Mouse (Mus musculus) gonadal fat pad, adult 2 months (tissue): Measurements from ENCODE around the gene Mettl6. TPM values are rescaled to one million over a fixed set of nuclear protein-coding genes. Genes with fewer than 3 reads are reported as not detected.

ENCODE experiments used
- DNase-seq: peaks from one replicate; pipeline ENCODE4 v3.0.0-alpha.2; 2012; ENCODE audit warnings: low read depth
- polyA plus RNA-seq: library from polyadenylated mRNA; depleted of rRNA; stranded (reverse); fragments of >200 nt; gene quantifications from 2 replicates; pipeline ENCODE4 v1.2.3, GENCODE M21; 2012; rRNA removed

Mettl6 gene
- 8.5 and 9.3 TPM in 2 replicates for polyA plus RNA-seq

DNA sequence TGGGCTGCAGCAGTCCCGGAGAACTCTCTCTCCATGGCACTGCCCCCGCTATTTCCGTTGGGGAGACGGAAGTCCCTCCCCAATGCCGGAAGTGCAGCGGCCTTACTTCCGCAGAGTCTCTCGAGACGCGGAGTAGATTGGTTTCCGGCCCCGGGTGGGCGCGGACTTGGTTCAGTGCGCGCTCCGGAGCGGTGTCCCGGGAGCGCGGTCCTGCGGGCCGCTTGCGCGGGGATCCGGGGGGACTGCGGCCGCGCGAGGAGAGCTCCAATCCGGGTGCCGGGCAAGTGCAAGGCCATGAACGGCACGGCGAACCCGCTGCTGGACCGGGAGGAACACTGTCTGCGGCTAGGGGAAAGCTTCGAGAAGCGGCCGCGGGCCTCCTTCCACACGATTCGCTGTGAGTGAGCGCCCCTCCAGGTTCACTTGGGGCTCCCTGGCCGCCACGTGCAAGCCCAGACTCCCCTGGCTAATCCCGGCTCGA is at the start of gene Mettl6:
Mettl6 (minus strand) TSS at position 66 of the 481 bp plus-strand sequence.
- peak; percentile 55 for DNase-seq

DNA sequence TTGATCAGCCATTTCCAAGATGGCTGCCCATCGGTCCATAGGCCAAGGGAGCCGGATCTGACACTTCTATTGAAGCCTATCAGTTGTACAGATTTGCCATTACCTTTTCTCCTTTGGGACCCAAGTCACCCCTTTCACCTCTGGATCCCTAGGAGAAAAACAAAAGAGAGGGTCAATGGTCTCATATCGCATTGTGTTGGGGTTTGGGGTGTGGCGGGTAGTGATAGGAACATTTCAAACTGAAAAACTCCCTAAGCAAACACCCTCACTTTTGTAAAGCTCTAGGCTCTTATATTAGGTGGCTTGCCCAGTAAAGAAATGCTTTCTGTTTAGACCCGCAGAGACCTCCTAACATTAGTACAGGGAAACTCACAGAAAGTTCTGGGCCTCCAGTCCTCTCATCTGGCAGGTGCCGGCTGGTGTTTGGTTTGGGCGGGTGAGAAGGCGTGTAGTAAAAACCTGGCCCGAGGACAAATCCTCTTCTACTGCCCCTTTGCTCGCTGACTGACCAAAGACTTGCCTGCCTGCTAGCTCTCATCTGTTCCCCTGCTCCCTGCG is 49.1 kb upstream of the Mettl6 start:
- no peak for DNase-seq

DNA sequence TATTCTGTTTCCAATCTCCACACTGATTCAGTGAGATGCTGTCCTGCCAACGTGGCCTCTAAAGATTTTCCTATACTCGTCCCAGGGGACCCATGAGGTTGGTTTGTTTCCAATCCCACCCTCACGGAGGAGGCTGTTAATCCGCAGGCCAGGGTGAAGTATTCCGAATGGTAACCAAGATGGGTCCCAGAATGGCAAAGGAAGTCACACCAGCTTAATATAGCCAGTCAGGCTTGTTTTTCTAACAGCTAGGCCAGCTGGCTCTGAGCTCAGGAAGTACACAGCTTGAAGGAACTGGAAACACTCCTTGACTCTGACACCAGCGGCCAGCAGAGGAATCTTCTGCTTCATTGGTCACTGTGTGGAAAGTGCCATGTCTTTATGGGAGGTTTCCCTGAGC is 42.5 kb upstream of the Mettl6 start:
- DNase-seq: no peak

DNA sequence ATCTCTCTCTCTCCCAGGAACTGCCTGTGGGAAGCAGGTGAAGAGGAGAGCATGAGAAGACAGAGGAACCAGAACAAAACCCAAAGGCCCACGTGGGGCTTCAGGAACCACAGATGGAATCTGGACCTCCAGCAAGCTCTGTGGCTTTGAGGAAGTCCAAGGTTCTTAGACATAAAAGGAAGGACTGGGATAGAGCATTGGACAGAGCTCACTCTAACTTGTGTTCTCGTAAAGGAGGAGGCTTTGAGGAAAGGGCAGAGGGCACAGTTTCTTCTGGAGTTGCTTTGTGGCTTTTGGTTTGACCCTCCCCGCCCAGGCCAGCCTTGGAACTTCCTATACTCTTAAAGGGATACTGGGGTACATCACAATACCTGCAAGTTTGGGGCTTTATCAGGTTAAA is 37.8 kb upstream of the Mettl6 start:
- DNase-seq: no peak

DNA sequence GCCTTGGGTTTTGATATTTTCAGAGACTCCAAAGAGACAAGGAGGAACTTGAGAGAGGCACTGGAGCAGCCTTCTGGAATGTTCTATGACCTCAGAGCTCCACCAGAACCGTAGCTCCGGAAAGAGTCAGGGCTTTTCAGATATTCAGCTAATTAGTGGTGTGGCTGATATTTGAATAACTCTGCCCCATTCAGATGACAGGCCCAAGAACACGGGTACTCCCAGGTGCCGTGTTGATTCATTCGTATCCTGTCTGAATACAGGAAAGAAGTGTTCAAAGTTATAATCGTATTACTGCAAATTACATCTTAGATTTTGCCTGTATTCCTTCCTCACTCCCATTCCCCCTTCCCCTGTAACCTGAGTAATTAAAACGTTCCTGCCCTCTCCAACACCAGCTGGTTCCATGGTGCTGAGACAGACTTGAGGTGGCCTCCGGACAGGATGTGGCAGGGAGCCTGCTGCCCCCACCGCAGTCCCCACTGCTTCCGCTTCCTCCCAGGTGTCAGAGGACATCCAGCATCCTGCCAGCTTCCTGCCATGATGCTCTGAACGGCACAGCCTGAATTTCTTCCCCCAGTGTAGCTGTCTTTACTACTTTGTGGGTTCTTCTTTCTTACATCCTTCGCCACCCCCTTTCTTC is 36.8 kb upstream of the Mettl6 start:
- no peak for DNase-seq

DNA sequence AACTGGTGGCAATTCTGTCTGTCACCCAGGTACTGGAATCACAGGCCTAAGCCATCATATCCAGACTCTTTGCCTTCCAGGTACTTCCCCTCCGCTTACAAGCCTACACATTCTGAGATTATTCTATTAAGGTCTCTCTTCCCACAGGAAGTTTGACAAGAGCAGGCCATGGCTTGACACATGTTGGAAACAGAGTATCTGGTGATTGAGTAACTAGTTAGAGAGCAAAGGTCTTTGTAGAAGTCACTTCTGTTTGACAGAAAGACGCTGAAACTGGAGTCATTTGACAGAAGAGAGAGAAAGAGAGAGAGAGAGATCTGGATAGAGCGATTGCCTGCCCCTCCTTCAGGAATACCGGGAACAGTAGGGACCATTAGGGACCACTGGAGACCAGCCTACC is 36.0 kb upstream of the Mettl6 start:
- DNase-seq: no peak

DNA sequence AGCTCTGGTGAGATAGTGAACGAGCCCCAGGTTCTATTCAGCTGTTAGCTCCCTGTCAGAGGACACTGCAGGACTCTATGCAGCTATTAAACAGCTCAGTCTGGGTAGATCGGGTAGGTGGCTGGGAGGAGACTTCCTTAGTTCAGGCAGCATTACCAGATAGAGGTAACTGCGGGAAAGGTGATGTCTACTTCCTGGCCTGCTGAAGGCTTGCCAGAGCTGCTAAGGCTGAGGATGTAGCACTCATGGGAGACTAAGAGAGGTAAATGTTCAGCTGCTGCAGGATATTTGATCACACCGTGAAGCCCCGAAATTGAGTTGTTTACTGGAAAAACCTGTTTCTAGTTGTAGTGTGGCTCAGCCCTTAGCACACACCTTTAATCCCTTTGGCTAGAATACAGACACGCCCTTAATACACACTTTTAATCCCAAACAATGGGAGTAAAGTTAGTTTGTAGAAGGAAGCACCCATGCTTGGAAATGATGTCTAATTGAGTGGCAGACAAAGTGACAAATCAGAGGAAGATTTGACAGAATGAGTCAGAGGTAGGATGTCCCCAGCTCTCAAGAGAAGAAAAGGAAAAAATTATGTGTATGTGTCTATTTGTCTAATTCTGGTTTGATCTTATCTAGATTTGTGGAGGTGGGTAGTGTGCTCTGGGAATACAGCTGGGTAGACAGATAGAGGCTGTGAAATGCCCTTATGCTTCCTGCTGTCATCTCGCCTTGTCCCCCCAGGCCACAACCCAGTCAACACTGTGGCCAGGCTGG is 30.4 kb upstream of the Mettl6 start:
- DNase-seq: no peak

DNA sequence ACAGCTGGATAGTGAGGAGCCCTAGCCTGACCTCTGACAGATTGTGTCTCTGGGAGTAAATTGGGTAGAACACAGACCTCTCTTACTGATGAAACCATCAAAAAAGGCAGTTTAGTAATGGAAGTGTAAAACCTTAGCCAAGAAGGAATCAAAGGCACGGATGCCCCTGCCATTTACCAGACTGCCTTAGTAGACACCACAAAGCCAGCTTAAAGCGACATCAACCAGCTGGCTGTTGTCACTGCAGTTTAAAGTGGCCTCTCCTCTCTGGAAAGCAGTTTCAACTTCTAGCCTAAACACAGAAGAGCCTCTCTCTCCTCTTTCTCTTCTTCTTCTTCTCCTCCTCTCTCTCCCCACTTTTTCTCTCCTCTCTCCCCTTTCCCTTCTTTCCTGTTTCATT is 26.5 kb upstream of the Mettl6 start:
- no peak for DNase-seq

DNA sequence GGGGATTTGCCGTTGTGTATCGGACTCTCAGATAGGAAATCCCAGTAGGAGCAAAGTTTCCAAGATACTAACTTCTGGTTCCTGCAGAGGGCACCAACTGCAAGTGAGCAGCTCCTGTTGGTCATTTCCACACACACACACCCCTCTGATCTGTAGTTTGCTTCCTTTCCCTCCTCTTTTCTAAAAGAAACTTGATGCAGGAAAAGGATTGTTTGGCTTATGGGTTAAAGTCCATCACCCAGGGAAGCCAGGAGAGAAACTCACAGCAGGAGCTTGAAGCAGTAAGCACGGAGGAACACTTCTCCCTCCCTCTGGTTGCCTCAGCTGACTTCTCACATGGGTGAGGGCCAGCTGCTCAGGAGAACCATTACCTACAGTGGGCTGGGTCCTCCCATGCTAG is 24.3 kb upstream of the Mettl6 start:
- no peak for DNase-seq

DNA sequence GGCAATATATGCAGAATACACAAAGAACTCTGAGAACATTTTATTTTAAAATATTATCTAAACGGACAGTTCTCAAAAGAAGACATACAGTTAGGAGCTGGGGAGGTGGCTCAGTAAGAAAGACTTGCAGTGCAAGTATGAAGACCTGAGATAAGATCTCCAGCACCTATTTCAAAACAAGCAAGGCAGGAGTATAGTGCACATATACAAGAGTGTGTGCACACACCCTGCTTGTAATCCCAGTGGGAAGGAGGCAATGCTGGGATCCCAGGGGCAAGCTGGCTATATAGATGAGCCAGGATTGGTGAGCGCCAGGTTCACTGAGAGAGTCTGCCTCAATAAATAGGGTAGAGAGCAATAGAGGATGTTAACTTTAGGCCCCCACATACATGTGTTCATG is 21.1 kb upstream of the Mettl6 start:
- peak; percentile 54 for DNase-seq

DNA sequence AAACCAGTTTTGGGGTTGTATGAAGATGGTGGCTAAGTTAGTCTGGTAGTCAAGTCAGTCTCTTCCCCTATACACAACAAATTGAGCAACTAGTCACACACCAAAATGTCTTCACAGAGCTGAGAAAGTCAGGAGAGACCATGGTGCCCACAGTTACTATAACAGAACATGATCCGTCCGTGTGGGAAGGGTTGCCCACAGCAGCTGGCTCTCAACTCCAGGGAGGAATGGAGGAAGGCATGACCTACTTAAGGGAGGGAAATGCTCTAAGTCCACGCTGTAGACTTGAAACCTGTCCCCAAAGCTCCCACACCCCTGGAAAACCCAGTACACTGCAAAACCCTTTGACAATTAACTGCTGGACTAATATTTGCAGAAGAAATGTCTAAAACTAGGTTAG is 15.5 kb upstream of the Mettl6 start:
- no peak for DNase-seq

DNA sequence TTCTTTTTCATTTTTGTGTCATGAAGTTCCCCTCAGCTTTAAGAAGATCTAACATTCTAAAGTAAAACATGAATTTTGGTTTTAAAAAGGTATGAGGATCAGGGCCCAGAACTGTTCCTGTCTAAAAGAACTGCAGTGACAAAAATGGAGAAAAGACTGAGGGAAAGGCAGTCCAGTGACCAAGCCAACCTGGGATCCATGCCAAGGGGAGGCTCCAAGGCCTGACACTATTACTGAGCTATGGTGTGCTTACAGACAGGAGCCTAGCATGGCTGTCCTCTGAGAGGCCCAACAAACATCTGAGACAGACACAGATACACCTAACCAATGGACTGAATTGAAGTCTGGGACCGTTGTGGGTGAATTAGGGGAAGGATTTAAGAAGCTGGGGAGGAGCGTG is 15.1 kb upstream of the Mettl6 start:
- no peak for DNase-seq

DNA sequence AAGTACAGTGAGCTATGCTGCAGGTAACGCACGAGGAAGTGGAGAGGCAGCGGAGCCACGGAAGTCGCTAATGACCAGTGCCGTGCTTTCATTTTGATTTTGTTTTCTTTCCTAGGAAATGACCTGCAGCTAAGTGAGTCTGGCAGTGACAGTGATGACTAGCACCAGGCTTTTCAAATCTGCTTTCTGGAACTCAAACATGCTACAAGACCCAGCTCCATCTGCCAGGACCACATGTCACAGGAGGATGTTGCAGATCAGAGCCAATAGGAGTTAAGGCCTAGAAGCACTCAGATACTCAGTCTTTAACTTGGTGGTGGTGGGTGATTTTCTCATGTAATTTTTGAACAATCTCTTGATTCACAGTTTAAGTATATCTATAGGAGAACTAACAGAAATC is 11.6 kb upstream of the Mettl6 start:
- no peak for DNase-seq

DNA sequence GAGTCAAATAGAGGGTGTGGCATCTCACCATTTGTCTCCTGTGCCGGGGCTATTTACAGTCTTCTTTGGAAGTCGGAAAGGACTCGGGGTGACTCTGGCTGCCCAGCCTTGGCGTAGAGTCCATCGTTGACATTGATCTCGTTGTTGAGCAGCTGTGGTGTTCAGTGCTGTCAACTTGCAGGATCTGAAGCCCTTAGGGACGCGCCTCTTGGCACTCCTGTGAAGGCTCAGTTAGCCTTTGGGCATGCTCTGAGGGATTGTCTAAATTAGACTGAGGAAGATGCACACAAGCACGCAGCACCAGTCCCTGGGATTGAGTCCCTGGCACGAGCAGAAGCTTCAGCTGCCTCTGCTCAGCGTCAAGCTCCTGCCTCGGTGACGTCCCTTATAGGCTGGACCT is 8.6 kb upstream of the Mettl6 start:
- DNase-seq: no peak

DNA sequence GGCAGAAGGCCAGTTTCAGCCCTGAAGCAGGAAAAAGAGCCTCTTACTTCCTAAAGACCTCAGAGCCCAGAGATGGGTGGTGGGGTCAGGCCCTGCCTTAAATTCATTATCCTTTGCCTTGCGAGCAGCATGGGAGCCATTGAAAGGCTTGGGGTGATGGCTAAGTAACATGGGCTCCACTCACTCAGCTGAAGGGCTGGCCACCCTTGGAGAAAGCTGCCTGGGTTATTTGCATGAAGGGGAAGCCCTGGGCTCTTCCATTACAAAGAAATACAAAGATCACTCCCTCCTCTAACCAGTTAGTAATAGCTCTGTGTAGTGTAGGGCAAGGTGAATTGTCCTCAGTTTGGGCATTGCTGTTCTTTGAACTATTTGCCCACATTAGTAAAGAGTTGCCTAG is 4.7 kb upstream of the Mettl6 start:
- no peak for DNase-seq

DNA sequence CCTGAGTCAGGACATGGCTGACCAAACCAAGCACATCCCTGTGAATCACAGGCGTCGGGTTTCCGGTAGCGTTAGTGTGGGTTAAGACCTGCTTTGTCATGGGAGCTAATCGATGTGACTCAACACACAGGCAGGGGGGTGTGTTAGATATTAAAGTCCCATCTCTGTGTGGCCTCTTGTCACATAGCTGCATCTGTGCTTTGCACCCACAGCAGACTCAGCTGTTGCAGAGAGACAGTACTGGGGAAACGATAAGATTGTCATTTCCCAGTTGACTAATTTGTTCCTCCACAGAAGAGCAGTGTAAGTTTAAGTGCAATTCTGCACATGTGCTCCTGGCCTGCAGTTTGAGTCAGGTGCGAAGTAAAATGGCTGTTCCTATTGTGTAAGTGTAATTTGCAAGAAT is 1.4 kb upstream of the Mettl6 start:
- DNase-seq: no peak

DNA sequence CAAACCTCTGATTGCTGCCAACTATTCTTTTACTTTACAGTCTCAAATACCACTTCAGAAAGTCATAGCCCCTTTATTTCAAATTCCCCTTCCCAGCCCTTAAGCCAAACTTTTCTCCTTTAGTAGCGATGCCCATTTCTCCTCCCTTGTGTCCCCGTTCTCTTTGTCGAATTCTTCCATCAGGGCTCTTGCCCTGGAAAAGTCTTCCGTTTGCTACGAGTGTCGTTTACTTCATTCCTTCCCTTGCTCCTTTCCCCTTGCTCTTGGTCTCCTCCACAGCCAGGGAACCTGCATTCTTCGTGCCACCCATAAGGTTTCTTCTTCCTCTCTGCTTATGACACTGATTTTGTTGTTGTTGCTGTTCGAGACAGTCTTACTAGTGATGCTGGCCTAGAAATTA is 698 bp upstream of the Mettl6 start:
- DNase-seq: no peak

DNA sequence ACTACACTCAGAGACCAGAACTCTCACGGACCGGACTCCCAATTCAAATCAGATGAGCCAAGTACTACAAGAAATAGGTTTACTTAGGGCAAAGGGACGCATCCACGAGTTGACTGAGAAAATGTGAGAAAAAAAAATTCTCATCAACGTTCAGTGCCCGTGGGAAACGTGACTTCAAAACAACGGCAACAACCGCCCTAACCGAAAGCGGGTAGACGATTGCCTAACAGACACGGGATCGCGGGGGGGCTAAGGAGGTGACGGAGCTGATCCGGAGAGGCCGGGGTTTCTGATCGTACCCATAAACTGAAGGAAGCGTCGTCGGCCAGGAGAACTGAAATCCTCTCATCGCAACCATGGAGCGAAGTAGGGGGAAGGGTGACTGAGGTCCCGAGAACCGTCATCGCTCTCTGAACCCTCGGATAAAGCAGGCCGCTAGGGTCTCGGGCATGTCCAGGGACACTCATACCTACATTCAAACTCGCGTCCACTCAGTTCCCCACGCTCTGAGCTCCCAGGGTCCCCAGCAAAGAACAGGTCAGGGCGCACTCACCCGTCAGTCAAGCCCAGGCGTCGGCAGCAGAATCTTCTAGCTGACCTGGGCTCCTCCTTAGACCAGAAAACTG is 378 bp downstream of the Mettl6 start, which contains the start of gene Eaf1:
Eaf1 (plus strand) TSS at position 51 of the 626 bp plus-strand sequence.
- DNase-seq: no peak

DNA sequence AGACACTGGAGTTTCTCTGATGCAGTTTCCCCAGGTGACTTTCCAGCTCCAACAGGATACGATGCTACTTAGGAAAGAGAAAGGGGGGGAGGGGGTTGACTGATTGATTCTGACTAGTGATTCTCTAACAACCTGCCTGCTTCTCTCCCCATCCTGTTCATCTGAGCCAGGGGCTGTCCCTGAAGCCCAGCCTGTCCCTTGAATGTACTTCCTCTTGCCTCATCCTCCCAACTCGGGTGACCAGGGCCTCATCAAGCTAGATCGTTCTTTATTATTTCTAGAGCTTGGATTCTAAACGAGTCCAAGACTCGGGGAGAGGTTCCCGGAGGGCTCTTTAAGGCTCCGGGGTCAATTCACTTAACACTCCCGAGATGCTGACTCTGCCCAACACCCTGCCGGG is 939 bp downstream of the Mettl6 start:
- DNase-seq: no peak

DNA sequence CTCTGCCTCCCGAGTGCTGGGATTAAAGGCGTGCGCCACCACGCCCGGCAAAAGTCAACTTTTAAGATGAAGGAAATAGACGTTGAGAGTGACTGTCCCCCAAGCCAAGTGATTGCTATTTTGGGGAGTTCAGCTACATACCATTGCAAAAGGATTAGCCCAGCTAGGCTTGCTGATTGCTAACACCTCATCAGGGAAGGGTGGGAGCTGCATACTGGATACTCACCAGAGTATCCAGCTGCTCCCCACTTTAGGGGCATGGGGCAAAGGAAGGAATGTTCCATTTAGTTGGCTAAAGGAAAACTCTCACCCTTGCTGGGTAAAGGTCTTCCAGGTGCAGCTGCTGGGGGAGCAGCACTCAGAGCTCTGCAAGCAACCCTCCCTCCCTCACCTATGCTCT is 6.8 kb downstream of the Mettl6 start:
- no peak for DNase-seq

DNA sequence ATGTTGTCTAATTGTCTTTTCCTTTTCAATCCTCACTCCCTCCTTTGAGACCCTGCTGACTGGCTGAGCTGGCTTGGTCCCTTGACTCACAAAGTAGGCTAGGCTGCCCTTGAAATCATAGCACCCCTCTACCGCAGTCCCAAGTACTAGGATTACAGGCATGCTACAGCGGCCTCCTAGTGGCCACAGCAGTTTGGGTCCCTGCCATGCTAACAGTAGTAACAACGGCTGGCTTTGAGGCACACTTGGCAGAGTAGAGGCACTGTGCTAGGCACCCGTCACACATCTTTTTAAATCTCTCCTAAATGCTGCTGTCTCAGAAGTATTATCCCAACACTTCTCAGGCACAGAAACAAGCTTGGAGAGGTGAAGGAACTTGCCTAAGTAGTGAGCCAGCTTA is 8.4 kb downstream of the Mettl6 start:
- DNase-seq: no peak

DNA sequence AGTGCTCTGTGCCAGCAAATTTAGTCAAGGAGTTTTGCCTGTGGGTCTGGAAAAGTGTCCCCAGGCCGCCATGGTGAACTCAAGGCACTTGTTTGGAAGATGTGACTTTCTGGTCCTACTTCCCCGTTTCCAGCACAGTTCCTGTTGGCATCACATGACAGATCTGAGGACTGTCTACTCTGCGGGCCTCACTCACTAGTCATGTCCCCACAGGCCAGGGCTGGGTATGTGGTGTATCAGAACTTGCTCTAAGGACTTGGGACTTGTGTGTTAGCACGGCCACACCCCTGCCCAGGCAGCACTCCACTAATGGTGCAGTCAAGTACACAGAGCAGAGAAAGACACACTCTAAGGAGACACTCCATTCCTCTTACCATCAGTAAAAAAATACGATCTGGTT is 12.4 kb downstream of the Mettl6 start:
- no peak for DNase-seq

DNA sequence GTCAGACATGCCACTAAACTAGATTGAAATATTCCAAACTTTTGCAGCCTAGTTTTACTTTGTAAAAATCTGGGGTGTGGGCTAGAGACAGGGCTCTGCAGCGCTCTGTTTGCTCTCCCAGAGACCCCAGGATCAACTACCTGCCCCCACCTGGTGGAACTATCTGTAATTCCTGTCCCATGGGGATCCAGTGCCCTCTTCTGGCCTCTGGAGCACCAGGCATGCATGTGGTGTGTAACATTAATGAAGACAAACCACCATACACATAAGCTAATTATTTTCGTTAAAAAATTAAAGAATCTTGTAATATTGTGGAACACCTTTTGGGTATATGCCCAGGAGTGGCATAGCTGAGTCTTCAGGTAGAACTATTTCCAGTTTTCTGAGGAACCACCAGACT is 21.5 kb downstream of the Mettl6 start:
- no peak for DNase-seq
